Mouse (Mus musculus) heart, adult 2 months (tissue): ENCODE measurements around the gene Slc35f4. TPM values are rescaled to one million over a fixed set of nuclear protein-coding genes. Genes with fewer than 3 reads are reported as not detected.

ENCODE experiments used
- DNase-seq, 2 experiments: peaks; one replicate each; pipeline ENCODE4 v3.0.0; 2021
- H3K27ac ChIP-seq: fragments of 200-600 bp; 2 replicates; pipeline ENCODE4 v1.8.1; 2022
- H3K27me3 ChIP-seq: fragments of 200-500 bp; 2 replicates; pipeline ENCODE4 v1.6.1; 2012; ENCODE audit warnings: mild to moderate bottlenecking, low read length, inconsistent platforms, mixed read lengths; ENCODE audit not compliant: control insufficient read depth, insufficient read depth
- H3K36me3 ChIP-seq: fragments of 200-500 bp; 2 replicates; pipeline ENCODE4 v1.6.1; 2012; ENCODE audit warnings: low read length, inconsistent platforms; ENCODE audit not compliant: control insufficient read depth, insufficient read depth
- H3K4me1 ChIP-seq: fragments of 200-500 bp; 2 replicates; pipeline ENCODE4 v1.6.1; 2011; ENCODE audit warnings: low read length; ENCODE audit not compliant: control insufficient read depth, insufficient read depth
- H3K4me3 ChIP-seq: fragments of 200-600 bp; 2 replicates; pipeline ENCODE4 v1.8.1; 2022
- H3K79me2 ChIP-seq: fragments of 200-500 bp; replicated peaks from 2 replicates; pipeline ENCODE4 v1.6.1; 2012; ENCODE audit warnings: mild to moderate bottlenecking, inconsistent platforms, low read length, moderate library complexity, mixed read lengths; ENCODE audit not compliant: control insufficient read depth, insufficient read depth
- H3K9ac ChIP-seq: fragments of 200-500 bp; 2 replicates; pipeline ENCODE4 v1.6.1; 2012; ENCODE audit warnings: low read depth, mild to moderate bottlenecking, control low read depth, inconsistent platforms, low read length, mixed read lengths
- CTCF ChIP-seq: fragments of 200-600 bp; IDR thresholded peaks from 2 replicates; pipeline ENCODE4 v1.8.1; 2022; ENCODE audit warnings: antibody characterized with exemption, mild to moderate bottlenecking, moderate library complexity
- EP300 ChIP-seq: fragments of 200-500 bp; IDR thresholded peaks from 2 replicates; pipeline ENCODE4 v1.6.1; 2011; ENCODE audit warnings: low read depth, low read length, control low read depth; ENCODE audit not compliant: insufficient read depth
- POLR2A ChIP-seq: fragments of 200-500 bp; IDR thresholded peaks from 2 replicates; pipeline ENCODE4 v1.6.1; 2011; ENCODE audit warnings: mild to moderate bottlenecking, low read depth, low read length, control low read depth; ENCODE audit not compliant: insufficient read depth
- WGBS: fragments of 180-500 bp; shearing (Covaris S2); methylation state at CpG from one replicate; pipeline ENCODE4 v1.1.7; 2018; 5-methylcytosine and 5-hydroxymethylcytosine counted together
- intact Hi-C: fragments of 180-260 bp; cut with DNase I; formaldehyde crosslinking; loops from one replicate; pipeline ENCODE4 v1.15.1; 2025
- polyA plus RNA-seq: library from polyadenylated mRNA; depleted of rRNA; stranded (reverse); fragments of >200 nt; gene quantifications from 2 replicates; pipeline ENCODE4 v1.2.3, GENCODE M21; 2012
- total RNA-seq, 2 experiments: library from RNA; stranded (reverse); gene quantifications; 2 replicates each; pipeline ENCODE4 v1.2.3; 2021

Slc35f4 gene
- total and polyA plus RNA-seq, 3 experiments = not detected

GRCm38 (mm10) chr14:49515096-49515665, 10.7 kb downstream of the Slc35f4 start:
- Histone ChIP-seq H3K9ac (no peak overlapping the region), H3K27me3 (no peaks in the 10 kb centered on the region), H3K4me1 (no peaks in the 10 kb centered on the region; the same call in 1 of the 2 replicates), H3K36me3 (no peaks in the 10 kb centered on the region), H3K4me3 (no peak overlapping the region), H3K27ac (no peak overlapping the region), H3K79me2 (no peaks in the 10 kb centered on the region)
- TF ChIP-seq EP300 = no peak
- TF ChIP-seq CTCF = no peak
- no peak for TF ChIP-seq POLR2A
- DNase-seq = no peak
- 46% methylated on average over 2 of the region's 2 CpGs for whole genome bisulfite sequencing
- intact Hi-C loops = no loop called here

GRCm38 (mm10) chr14:49514137-49514536, 11.7 kb downstream of the Slc35f4 start:
- peak overlapping the region; percentile 15; the same call in 1 of the 2 replicates for H3K27ac ChIP-seq
- no peak for TF ChIP-seq CTCF
- DNase-seq = no peak
- H3K27me3 ChIP-seq = no peaks in the 10 kb centered on the region
- no peaks in the 10 kb centered on the region for H3K79me2 ChIP-seq
- no peak overlapping the region for H3K4me3 ChIP-seq
- no peaks in the 10 kb centered on the region; the same call in 1 of the 2 replicates for H3K4me1 ChIP-seq
- 10% methylated on average over 2 of the region's 2 CpGs for WGBS
- no peaks in the 10 kb centered on the region for H3K36me3 ChIP-seq
- H3K9ac ChIP-seq = no peak overlapping the region
- intact Hi-C loops = no loop called here

DNA sequence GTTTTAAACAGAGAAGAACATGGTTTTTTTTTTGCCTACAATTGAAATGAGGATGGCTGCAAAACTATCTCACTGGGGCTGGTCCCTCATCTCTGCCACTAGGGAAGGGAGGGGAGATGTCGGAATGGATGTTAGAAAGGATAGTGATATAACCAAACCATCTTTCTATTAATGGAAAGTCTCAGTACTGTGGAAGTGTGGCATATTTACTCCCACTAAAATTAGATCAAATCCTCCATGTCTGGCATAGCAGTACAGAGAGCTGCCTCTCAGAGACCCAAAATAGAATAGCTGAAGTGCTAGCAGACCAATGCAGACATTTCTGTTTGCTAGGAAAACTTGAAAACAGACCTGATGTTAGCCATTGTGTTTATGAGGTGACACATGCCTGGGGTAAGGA, 30.7 kb downstream of the Slc35f4 start:
- no peaks in the 10 kb centered on the region; the same call in 1 of the 2 replicates for H3K4me1 ChIP-seq
- TF ChIP-seq EP300 = no peak
- TF ChIP-seq CTCF = no peak
- TF ChIP-seq POLR2A = no peak
- H3K27me3 ChIP-seq = no peaks in the 10 kb centered on the region
- intact Hi-C loops = no loop called here
- no peak overlapping the region for H3K4me3 ChIP-seq
- peaks cover 4% of the 10 kb centered on the region for H3K36me3 ChIP-seq
- H3K79me2 ChIP-seq = no peaks in the 10 kb centered on the region
- no peak overlapping the region for H3K9ac ChIP-seq
- WGBS = 53% methylated on average over 1 of the region's 1 CpGs
- DNase-seq = no peak
- peak overlapping the region; percentile 78 for H3K27ac ChIP-seq

DNA sequence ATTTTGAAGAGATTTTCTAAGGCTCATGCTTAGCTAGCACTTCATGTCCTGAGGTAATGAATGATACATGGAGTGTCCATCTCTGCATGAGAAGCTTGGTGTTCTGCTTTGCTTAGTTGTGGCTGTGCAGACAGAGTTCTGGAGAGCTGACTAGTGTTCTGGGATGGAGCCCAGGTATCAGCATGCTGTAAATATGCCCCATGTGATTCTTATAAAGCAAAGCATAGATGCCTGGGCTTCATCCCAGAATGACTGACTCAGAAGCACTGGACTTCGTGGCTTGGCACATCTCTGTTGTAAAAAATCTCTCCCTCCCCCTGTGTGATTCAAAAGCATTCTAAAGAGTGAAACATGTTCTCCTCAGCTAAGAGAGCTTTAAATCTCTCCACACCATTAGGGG, 32.1 kb downstream of the Slc35f4 start:
- H3K79me2 ChIP-seq = no peaks in the 10 kb centered on the region
- H3K36me3 ChIP-seq = peaks cover 4% of the 10 kb centered on the region
- peak; percentile 20 to 52 for DNase-seq
- no peak overlapping the region for H3K9ac ChIP-seq
- TF ChIP-seq EP300 = no peak
- TF ChIP-seq POLR2A = no peak
- TF ChIP-seq CTCF = no peak
- H3K27ac ChIP-seq = peak overlapping the region; percentile 78
- no peak overlapping the region for H3K4me3 ChIP-seq
- no peaks in the 10 kb centered on the region; the same call in 1 of the 2 replicates for H3K4me1 ChIP-seq
- intact Hi-C loops = no loop called here
- WGBS = 43% methylated on average over 1 of the region's 1 CpGs
- no peaks in the 10 kb centered on the region for H3K27me3 ChIP-seq

GRCm38 (mm10) chr14:49492506-49492905, 33.3 kb downstream of the Slc35f4 start:
- H3K4me3 ChIP-seq = no peak overlapping the region
- H3K9ac ChIP-seq = no peak overlapping the region
- intact Hi-C loops = no loop called here
- H3K27ac ChIP-seq = no peak overlapping the region
- peaks cover 4% of the 10 kb centered on the region for H3K36me3 ChIP-seq
- H3K4me1 ChIP-seq = no peaks in the 10 kb centered on the region; the same call in 1 of the 2 replicates
- no peaks in the 10 kb centered on the region for H3K79me2 ChIP-seq
- TF ChIP-seq EP300 = no peak
- no peak for TF ChIP-seq POLR2A
- TF ChIP-seq CTCF = no peak
- 77% methylated on average over 3 of the region's 3 CpGs for WGBS
- no peaks in the 10 kb centered on the region for H3K27me3 ChIP-seq
- DNase-seq = no peak

DNA sequence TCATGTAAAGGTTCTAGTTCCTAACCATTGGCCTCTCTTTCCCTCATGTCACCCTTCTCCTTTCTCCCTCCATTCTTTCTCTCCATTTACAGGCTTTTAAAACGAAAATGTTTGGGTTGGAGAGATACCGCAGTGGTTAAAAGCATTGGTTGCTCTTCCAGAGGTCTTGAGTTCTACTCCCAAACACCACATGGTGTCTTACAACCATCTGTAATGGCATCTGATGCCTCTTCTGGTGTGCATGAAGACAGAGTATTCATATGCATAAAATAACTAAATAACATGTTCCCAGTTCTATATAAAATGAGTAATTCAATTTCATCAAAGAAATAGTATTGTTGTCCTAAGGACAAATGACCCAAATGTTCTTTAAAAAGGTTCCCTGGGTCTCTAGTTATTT, 49.2 kb downstream of the Slc35f4 start:
- DNase-seq = no peak
- Histone ChIP-seq H3K79me2 (no peaks in the 10 kb centered on the region), H3K27ac (no peak overlapping the region), H3K36me3 (no peaks in the 10 kb centered on the region), H3K4me3 (no peak overlapping the region), H3K9ac (no peak overlapping the region), H3K27me3 (no peaks in the 10 kb centered on the region), H3K4me1 (no peaks in the 10 kb centered on the region)
- intact Hi-C loops = no loop called here
- WGBS = 72% methylated on average over 2 of the region's 2 CpGs
- TF ChIP-seq POLR2A = no peak
- no peak for TF ChIP-seq EP300
- TF ChIP-seq CTCF = no peak
